Mouse (Mus musculus): ENCODE data around the gene Pih1d1. TPM values are rescaled to one million over a fixed set of nuclear protein-coding genes. Genes with fewer than 3 reads are reported as not detected.

The Pih1d1 gene
- polyA plus RNA-seq, 1 experiment from 2014 or later, result 86.2 TPM

DNA sequence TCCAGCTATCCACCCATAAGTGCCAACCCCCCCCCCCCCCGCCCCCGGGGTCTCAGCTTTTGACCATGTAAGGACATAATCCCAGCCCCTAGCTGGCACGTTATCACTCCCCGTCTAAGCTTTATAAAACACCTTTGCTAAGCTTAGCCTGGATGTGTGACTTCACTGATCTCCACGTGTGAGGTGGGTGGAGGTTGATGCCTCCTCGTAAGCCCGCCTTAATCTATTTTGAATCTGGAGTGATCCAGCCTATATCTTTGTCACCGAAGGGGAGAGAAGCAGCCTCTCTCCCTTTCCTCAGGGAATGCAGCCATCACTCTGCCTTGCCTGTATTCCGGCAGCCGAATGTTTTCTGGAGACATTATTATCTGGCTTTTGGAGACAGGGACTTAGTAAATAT lies 48.6 kb downstream of the Pih1d1 start:
- H3K27ac ChIP-seq (ENCODE audit: low read depth, low read length), result no peak overlapping the region
- no peak overlapping the region for H3K4me2 ChIP-seq
- no peak for DNase-seq (ENCODE audit: low spot score)
- 45% methylated on average over 10 of the region's 10 CpGs for WGBS
- peaks cover 6% of the 10 kb centered on the region; the same call in 1 of the 2 replicates for H3K27me3 ChIP-seq (replicated peaks; ENCODE audit: control insufficient read depth, insufficient read depth, low read length)
- no peaks in the 10 kb centered on the region for H3K36me3 ChIP-seq (ENCODE audit: control insufficient read depth, insufficient read depth, low read length)
- peaks cover 3% of the 10 kb centered on the region; the same call in 1 of the 2 replicates for H3K4me1 ChIP-seq (replicated peaks; ENCODE audit: control insufficient read depth, insufficient read depth, low read length)
- H3K9me3 ChIP-seq (ENCODE audit: control insufficient read depth, low read length), result no peaks in the 10 kb centered on the region
- H3K9ac ChIP-seq (ENCODE audit: low read depth, low read length), result no peak overlapping the region
- no peak for ATAC-seq (replicated peaks; ENCODE audit: low FRiP score)
- H3K4me3 ChIP-seq (ENCODE audit: low read depth, low read length), result no peak overlapping the region

DNA sequence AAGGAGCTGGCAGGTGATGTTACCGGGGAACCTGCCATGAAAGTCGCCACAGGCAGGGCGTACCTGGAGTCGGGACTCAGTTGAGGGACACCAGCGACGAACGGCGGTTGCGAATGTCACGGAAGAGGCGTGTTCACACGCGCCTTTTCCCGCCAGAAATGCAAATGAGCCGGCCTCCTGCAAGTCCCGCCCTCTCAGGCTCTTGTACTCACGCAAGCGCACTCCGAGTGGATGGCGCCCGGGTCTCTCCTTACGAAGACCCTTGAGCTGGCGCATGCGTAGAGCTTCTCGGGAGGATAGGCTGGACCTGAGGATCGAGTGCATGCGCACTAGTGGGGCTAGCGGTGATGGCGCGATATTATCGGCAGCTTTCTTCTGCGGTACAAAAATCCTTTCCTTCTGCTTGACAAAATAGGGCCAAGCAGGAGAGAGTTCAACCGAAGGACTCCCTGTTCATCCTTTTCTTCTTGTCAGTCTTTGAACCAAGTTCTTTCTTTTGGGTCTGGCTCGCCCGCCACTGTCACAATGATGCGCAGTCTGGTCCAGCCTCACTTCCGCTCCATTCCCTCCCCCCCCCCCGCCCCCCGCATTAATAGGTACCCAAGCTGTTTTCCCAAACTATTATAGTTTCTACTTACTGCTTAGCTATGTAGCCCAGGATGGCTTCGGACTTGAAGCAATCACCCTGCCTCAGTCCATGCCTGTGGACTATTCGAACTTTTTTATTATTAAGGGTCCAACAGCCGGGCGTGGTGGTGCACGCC lies 50.5 kb downstream of the Pih1d1 start, which contains the start of gene Ccdc155:
Gene Ccdc155 (minus strand): TSS at position 513 of the 764 bp plus-strand sequence.
- H3K4me2 ChIP-seq, result peak within 1 kb of the TSS; percentile 74

DNA sequence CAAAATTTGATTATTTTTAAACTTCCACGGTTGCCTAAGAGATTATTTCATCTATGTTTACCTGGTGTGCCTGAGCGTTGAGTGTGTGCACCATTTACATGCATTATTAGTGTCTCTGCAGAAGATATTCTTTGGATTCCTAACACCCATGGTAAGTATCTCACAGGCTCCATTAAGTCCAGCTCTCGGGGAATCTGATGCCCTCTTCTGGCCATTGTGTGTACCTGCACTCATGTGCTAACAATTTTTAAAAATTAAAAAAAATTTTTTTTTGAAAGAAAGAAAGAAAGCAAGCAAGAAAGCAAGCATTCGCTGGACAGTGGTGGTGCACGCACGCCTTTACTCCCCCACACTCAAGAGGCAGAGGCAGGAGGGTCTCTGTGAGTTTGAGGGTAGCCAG lies 54.2 kb downstream of the Pih1d1 start:
- no peak for ATAC-seq (replicated peaks; ENCODE audit: low FRiP score)
- peaks cover 15% of the 10 kb centered on the region for H3K4me1 ChIP-seq (replicated peaks; ENCODE audit: control insufficient read depth, insufficient read depth, low read length)
- no peak overlapping the region for H3K4me3 ChIP-seq (ENCODE audit: low read depth, low read length)
- no peak overlapping the region for H3K27ac ChIP-seq (ENCODE audit: low read depth, low read length)
- DNase-seq (ENCODE audit: low spot score), result no peak
- WGBS, result 74% methylated on average over 6 of the region's 6 CpGs
- H3K27me3 ChIP-seq (replicated peaks; ENCODE audit: control insufficient read depth, insufficient read depth, low read length), result peaks cover 19% of the 10 kb centered on the region
- H3K4me2 ChIP-seq, result no peak overlapping the region
- H3K36me3 ChIP-seq (ENCODE audit: control insufficient read depth, insufficient read depth, low read length), result no peaks in the 10 kb centered on the region
- H3K9ac ChIP-seq (ENCODE audit: low read depth, low read length), result no peak overlapping the region
- no peaks in the 10 kb centered on the region for H3K9me3 ChIP-seq (ENCODE audit: control insufficient read depth, low read length)

More for the DNA sequence above, 50.5 kb downstream of the Pih1d1 start, which contains the start of gene Ccdc155:
- H3K4me1 ChIP-seq (replicated peaks; ENCODE audit: control insufficient read depth, insufficient read depth, low read length), result peaks cover 3% of the 10 kb centered on the region; the same call in 1 of the 2 replicates
- H3K9ac ChIP-seq (ENCODE audit: low read depth, low read length), result peak within 1 kb of the TSS; percentile 37
- peaks cover 6% of the 10 kb centered on the region; the same call in 1 of the 2 replicates for H3K27me3 ChIP-seq (replicated peaks; ENCODE audit: control insufficient read depth, insufficient read depth, low read length)
- H3K9me3 ChIP-seq (ENCODE audit: control insufficient read depth, low read length), result no peaks in the 10 kb centered on the region
- H3K4me3 ChIP-seq (ENCODE audit: low read depth, low read length), result peak within 1 kb of the TSS; percentile 46
- H3K27ac ChIP-seq (ENCODE audit: low read depth, low read length), result no peak within 1 kb of the TSS
- DNase-seq (ENCODE audit: low spot score) (peak; percentile 89), ATAC-seq (replicated peaks; ENCODE audit: low FRiP score) (peak; percentile 93)
- WGBS, result 7% methylated on average over 44 of the region's 44 CpGs
- H3K36me3 ChIP-seq (ENCODE audit: control insufficient read depth, insufficient read depth, low read length), result no peaks in the 10 kb centered on the region

MicroRNA genes within 50 kb of the gene (microRNA counts, 519-probe panel; counts per million panel counts)
- not detected for microRNA mmu-miR-150

Small RNAs within 50 kb of the gene (microRNA-seq; reads per million reads assigned to microRNA genes)
- gene Mir150 (ENCODE audit: borderline number of aligned reads), result 48.2 reads per million, percentile 41 among the genes with 10 or more reads in this experiment
- gene Mir5121 (ENCODE audit: borderline number of aligned reads), result 81.3 reads per million, percentile 47 among the genes with 10 or more reads in this experiment
- gene Mir7055 (ENCODE audit: borderline number of aligned reads), result not detected

Other genes with a start within 250 kb of the Pih1d1 start
- 100 and 111 TPM in 2 replicates for gene Ap2a1, start 224.8 kb upstream of the Pih1d1 start, polyA plus RNA-seq (2014; fragmentation: Nextera tagmentation; extraction: Ambion mirVana)
- 0.10 TPM in 1 of 2 replicates, not detected in the other for gene Tsks, start 211.1 kb upstream of the Pih1d1 start, polyA plus RNA-seq (2014; fragmentation: Nextera tagmentation; extraction: Ambion mirVana)
- 8.2 and 8.5 TPM in 2 replicates for gene Cpt1c, start 179.5 kb upstream of the Pih1d1 start, polyA plus RNA-seq (2014; fragmentation: Nextera tagmentation; extraction: Ambion mirVana)
- gene Prmt1, start 167.7 kb upstream of the Pih1d1 start, polyA plus RNA-seq (2014; fragmentation: Nextera tagmentation; extraction: Ambion mirVana), result 175 and 186 TPM in 2 replicates
- gene Irf3, start 156.7 kb upstream of the Pih1d1 start, polyA plus RNA-seq (2014; fragmentation: Nextera tagmentation; extraction: Ambion mirVana), result 76.2 and 88.4 TPM in 2 replicates
- gene Bcl2l12, start 155.6 kb upstream of the Pih1d1 start, polyA plus RNA-seq (2014; fragmentation: Nextera tagmentation; extraction: Ambion mirVana), result 39.6 and 41.1 TPM in 2 replicates
- gene Scaf1, start 137.9 kb upstream of the Pih1d1 start, polyA plus RNA-seq (2014; fragmentation: Nextera tagmentation; extraction: Ambion mirVana), result 37.5 and 40.1 TPM in 2 replicates
- gene Rras, start 136.3 kb upstream of the Pih1d1 start, polyA plus RNA-seq (2014; fragmentation: Nextera tagmentation; extraction: Ambion mirVana), result 19.3 and 21.6 TPM in 2 replicates
- 7.3 and 8.7 TPM in 2 replicates for gene Prr12, start 101.4 kb upstream of the Pih1d1 start, polyA plus RNA-seq (2014; fragmentation: Nextera tagmentation; extraction: Ambion mirVana)
- 60.9 and 63.0 TPM in 2 replicates for gene Nosip, start 91.9 kb upstream of the Pih1d1 start, polyA plus RNA-seq (2014; fragmentation: Nextera tagmentation; extraction: Ambion mirVana)
- 12.0 and 12.4 TPM in 2 replicates for gene Prrg2, start 91.6 kb upstream of the Pih1d1 start, polyA plus RNA-seq (2014; fragmentation: Nextera tagmentation; extraction: Ambion mirVana)
- gene Rcn3, start 62.1 kb upstream of the Pih1d1 start, polyA plus RNA-seq (2014; fragmentation: Nextera tagmentation; extraction: Ambion mirVana), result 146 and 163 TPM in 2 replicates
- 33.2 and 33.8 TPM in 2 replicates for gene Fcgrt, start 50.5 kb upstream of the Pih1d1 start, polyA plus RNA-seq (2014; fragmentation: Nextera tagmentation; extraction: Ambion mirVana)
- gene Rps11, start 29.9 kb upstream of the Pih1d1 start, polyA plus RNA-seq (2014; fragmentation: Nextera tagmentation; extraction: Ambion mirVana), result 2,085 and 2,209 TPM in 2 replicates
- 1,710 and 1,879 TPM in 2 replicates for gene Rpl13a, start 25.5 kb upstream of the Pih1d1 start, polyA plus RNA-seq (2014; fragmentation: Nextera tagmentation; extraction: Ambion mirVana)
- gene Gm45713, start 18.1 kb upstream of the Pih1d1 start, polyA plus RNA-seq (2014; fragmentation: Nextera tagmentation; extraction: Ambion mirVana), result 0.41 and 1.1 TPM in 2 replicates
- 9.7 and 10.5 TPM in 2 replicates for gene Flt3l, start 17.9 kb upstream of the Pih1d1 start, polyA plus RNA-seq (2014; fragmentation: Nextera tagmentation; extraction: Ambion mirVana)
- gene Aldh16a1, start 281 bp downstream of the Pih1d1 start, polyA plus RNA-seq (2014; fragmentation: Nextera tagmentation; extraction: Ambion mirVana), result 56.0 and 60.6 TPM in 2 replicates
- gene Slc17a7, start 9.6 kb downstream of the Pih1d1 start, polyA plus RNA-seq (2014; fragmentation: Nextera tagmentation; extraction: Ambion mirVana), result 0.57 and 0.74 TPM in 2 replicates
- not detected in 2 replicates for gene Gfy, start 25.3 kb downstream of the Pih1d1 start, polyA plus RNA-seq (2014; fragmentation: Nextera tagmentation; extraction: Ambion mirVana)
- not detected in 2 replicates for gene Pth2, start 26.7 kb downstream of the Pih1d1 start, polyA plus RNA-seq (2014; fragmentation: Nextera tagmentation; extraction: Ambion mirVana)
- 0.17 and 0.53 TPM in 2 replicates for gene Ccdc155, start 50.6 kb downstream of the Pih1d1 start, polyA plus RNA-seq (2014; fragmentation: Nextera tagmentation; extraction: Ambion mirVana)
- gene Dkkl1, start 57.8 kb downstream of the Pih1d1 start, polyA plus RNA-seq (2014; fragmentation: Nextera tagmentation; extraction: Ambion mirVana), result 2.8 TPM in 2 replicates
- gene Tead2, start 61.5 kb downstream of the Pih1d1 start, polyA plus RNA-seq (2014; fragmentation: Nextera tagmentation; extraction: Ambion mirVana), result 69.3 and 75.9 TPM in 2 replicates
- gene Cd37, start 84.8 kb downstream of the Pih1d1 start, polyA plus RNA-seq (2014; fragmentation: Nextera tagmentation; extraction: Ambion mirVana), result 14.4 and 19.5 TPM in 2 replicates
- gene Slc6a16, start 86.8 kb downstream of the Pih1d1 start, polyA plus RNA-seq (2014; fragmentation: Nextera tagmentation; extraction: Ambion mirVana), result 0.19 TPM in 1 of 2 replicates, not detected in the other
- gene Slc6a21, start 123.2 kb downstream of the Pih1d1 start, polyA plus RNA-seq (2014; fragmentation: Nextera tagmentation; extraction: Ambion mirVana), result not detected in 2 replicates
- 2.3 and 3.9 TPM in 2 replicates for gene Trpm4, start 179.5 kb downstream of the Pih1d1 start, polyA plus RNA-seq (2014; fragmentation: Nextera tagmentation; extraction: Ambion mirVana)
- gene Hrc, start 181.0 kb downstream of the Pih1d1 start, polyA plus RNA-seq (2014; fragmentation: Nextera tagmentation; extraction: Ambion mirVana), result 0.12 and 0.30 TPM in 2 replicates
- 2.0 and 2.1 TPM in 2 replicates for gene Ppfia3, start 212.7 kb downstream of the Pih1d1 start, polyA plus RNA-seq (2014; fragmentation: Nextera tagmentation; extraction: Ambion mirVana)
- 0.35 TPM in 1 of 2 replicates, not detected in the other for gene Lin7b, start 216.3 kb downstream of the Pih1d1 start, polyA plus RNA-seq (2014; fragmentation: Nextera tagmentation; extraction: Ambion mirVana)
- gene Snrnp70, start 241.4 kb downstream of the Pih1d1 start, polyA plus RNA-seq (2014; fragmentation: Nextera tagmentation; extraction: Ambion mirVana), result 51.6 and 64.4 TPM in 2 replicates

All from liver, embryonic 11.5 days (tissue).